Mouse (Mus musculus) heart, postnatal 0 days (tissue): ENCODE results near the gene Adgrf5.

Experiments used
- CTCF ChIP-seq: IDR thresholded peaks from 2 replicates; pipeline ENCODE4 v1.5.1; 2016; ENCODE audit warnings: antibody characterized with exemption, control low read depth, low read depth
- EP300 ChIP-seq: IDR thresholded peaks from 2 replicates; pipeline ENCODE4 v1.6.1; 2016; ENCODE audit warnings: antibody characterized with exemption, low read depth

GRCm38 (mm10) chr17:43395400-43396258 is 35.4 kb downstream of the Adgrf5 start:
- TF ChIP-seq CTCF: no peak
- no peak for TF ChIP-seq EP300
